Mouse (Mus musculus) spleen, adult 2 months (tissue): ENCODE results near the gene Nppb.

Experiments used
- CTCF ChIP-seq: fragments of 200-500 bp; IDR thresholded peaks from 2 replicates; pipeline ENCODE4 v1.5.1; 2011; ENCODE audit warnings: mild to moderate bottlenecking, inconsistent platforms; ENCODE audit not compliant: insufficient read depth, insufficient read length, insufficient replicate concordance; ENCODE audit errors: extremely low read depth
- POLR2A ChIP-seq: fragments of 200-500 bp; IDR thresholded peaks from 2 replicates; pipeline ENCODE4 v1.6.1; 2011; ENCODE audit warnings: low read depth, low read length, inconsistent platforms

GRCm38 (mm10) chr4:148001866-148002265 is 16.3 kb downstream of the Nppb start:
- TF ChIP-seq POLR2A (no peak), CTCF (no peak)
